Mouse (Mus musculus) embryonic facial prominence, embryonic 15.5 days (tissue): ENCODE measurements around the gene Vcp. TPM values are rescaled to one million over a fixed set of nuclear protein-coding genes. Genes with fewer than 3 reads are reported as not detected.

ENCODE experiments used
- ATAC-seq: fragments of 200-750 bp; cut with Nextera tagmentation; 2 replicates; pipeline ENCODE4 v1.8.0; 2017; ENCODE audit warnings: low read depth, moderate TSS enrichment; ENCODE audit not compliant: insufficient number of reproducible peaks, low FRiP score, low TSS enrichment
- H3K27ac ChIP-seq: fragments of 300-500 bp; sonication (generic); replicated peaks from 2 replicates; pipeline ENCODE4 v1.5.1; 2015; ENCODE audit warnings: mild to moderate bottlenecking, inconsistent platforms
- H3K27me3 ChIP-seq: fragments of 300-500 bp; sonication (generic); 2 replicates; pipeline ENCODE4 v1.6.1; 2015; ENCODE audit warnings: inconsistent platforms
- H3K36me3 ChIP-seq: fragments of 300-500 bp; sonication (generic); 2 replicates; pipeline ENCODE4 v1.6.1; 2015; ENCODE audit warnings: mild to moderate bottlenecking, inconsistent platforms
- H3K4me1 ChIP-seq: fragments of 300-500 bp; sonication (generic); 2 replicates; pipeline ENCODE4 v1.6.1; 2015; ENCODE audit warnings: inconsistent platforms
- H3K4me2 ChIP-seq: fragments of 300-500 bp; sonication (generic); replicated peaks from 2 replicates; pipeline ENCODE4 v1.6.1; 2015; ENCODE audit warnings: mild to moderate bottlenecking, inconsistent platforms
- H3K4me3 ChIP-seq: fragments of 300-500 bp; sonication (generic); replicated peaks from 2 replicates; pipeline ENCODE4 v1.5.1; 2015; ENCODE audit warnings: mild to moderate bottlenecking, inconsistent platforms
- H3K9ac ChIP-seq: fragments of 300-500 bp; sonication (generic); 2 replicates; pipeline ENCODE4 v1.6.1; 2015; ENCODE audit warnings: inconsistent platforms
- H3K9me3 ChIP-seq: fragments of 300-500 bp; sonication (generic); replicated peaks from 2 replicates; pipeline ENCODE4 v1.6.1; 2016; ENCODE audit warnings: inconsistent platforms
- WGBS: fragments of 180-500 bp; shearing (Covaris S2); methylation state at CpG from one replicate; pipeline ENCODE4 v1.1.7; 2015; 5-methylcytosine and 5-hydroxymethylcytosine counted together
- polyA plus RNA-seq: library from polyadenylated mRNA; unstranded; fragments of >200 nt; fragmentation: Nextera tagmentation; extraction: Ambion mirVana; gene quantifications from 2 replicates; pipeline ENCODE4 v1.2.1, GENCODE M21; 2015

Vcp gene
- polyA plus RNA-seq, 1 experiment from 2014 or later: 494 TPM

- H3K27ac ChIP-seq: peak overlapping the region; percentile 61
- peaks cover 18% of the 10 kb centered on the region for H3K4me1 ChIP-seq
- peaks cover 23% of the 10 kb centered on the region for H3K36me3 ChIP-seq
- peak overlapping the region; percentile 75 for H3K4me2 ChIP-seq
- peak overlapping the region; percentile 57 for H3K4me3 ChIP-seq
- H3K9me3 ChIP-seq: no peaks in the 10 kb centered on the region
- no peak for ATAC-seq
- H3K27me3 ChIP-seq: no peaks in the 10 kb centered on the region
- 50% methylated on average over 15 of the region's 15 CpGs for WGBS
- peak overlapping the region; percentile 39 for H3K9ac ChIP-seq
Measured at GRCm38 (mm10) chr4:43038567-43039495, 38.5 kb upstream of the Vcp start.

GRCm38 (mm10) chr4:43037860-43038566 is 37.7 kb upstream of the Vcp start:
- no peaks in the 10 kb centered on the region for H3K9me3 ChIP-seq
- no peak overlapping the region for H3K27ac ChIP-seq
- H3K9ac ChIP-seq: no peak overlapping the region
- no peak for ATAC-seq
- peaks cover 32% of the 10 kb centered on the region for H3K36me3 ChIP-seq
- no peaks in the 10 kb centered on the region for H3K27me3 ChIP-seq
- H3K4me2 ChIP-seq: no peak overlapping the region
- peaks cover 16% of the 10 kb centered on the region for H3K4me1 ChIP-seq
- no peak overlapping the region for H3K4me3 ChIP-seq
- WGBS: 69% methylated on average over 4 of the region's 4 CpGs

GRCm38 (mm10) chr4:43036356-43036755 is 36.0 kb upstream of the Vcp start:
- Histone ChIP-seq H3K36me3 (peaks cover 32% of the 10 kb centered on the region), H3K4me2 (no peak overlapping the region), H3K27me3 (no peaks in the 10 kb centered on the region), H3K9me3 (no peaks in the 10 kb centered on the region), H3K27ac (no peak overlapping the region), H3K4me1 (peaks cover 23% of the 10 kb centered on the region), H3K4me3 (no peak overlapping the region), H3K9ac (no peak overlapping the region)
- no peak for ATAC-seq
- 88% methylated on average over 10 of the region's 10 CpGs for WGBS

- Histone ChIP-seq H3K27me3 (no peaks in the 10 kb centered on the region), H3K9ac (no peak overlapping the region), H3K4me2 (no peak overlapping the region), H3K9me3 (no peaks in the 10 kb centered on the region), H3K27ac (no peak overlapping the region), H3K4me3 (no peak overlapping the region), H3K4me1 (peaks cover 21% of the 10 kb centered on the region), H3K36me3 (peaks cover 32% of the 10 kb centered on the region)
- 83% methylated on average over 6 of the region's 6 CpGs for WGBS
- no peak for ATAC-seq
Measured at GRCm38 (mm10) chr4:43035851-43036250, 35.5 kb upstream of the Vcp start.

- H3K4me3 ChIP-seq: no peak overlapping the region
- 84% methylated on average over 14 of the region's 14 CpGs for WGBS
- no peak for ATAC-seq
Measured at GRCm38 (mm10) chr4:43033481-43033880, 33.2 kb upstream of the Vcp start.

GRCm38 (mm10) chr4:43032501-43032900 is 32.2 kb upstream of the Vcp start:
- WGBS: 88% methylated on average over 1 of the region's 1 CpGs
- no peaks in the 10 kb centered on the region for H3K9me3 ChIP-seq
- peaks cover 23% of the 10 kb centered on the region for H3K4me1 ChIP-seq
- no peak overlapping the region for H3K9ac ChIP-seq
- H3K4me3 ChIP-seq: no peak overlapping the region
- H3K27me3 ChIP-seq: no peaks in the 10 kb centered on the region
- no peak overlapping the region for H3K27ac ChIP-seq
- no peak overlapping the region for H3K4me2 ChIP-seq
- no peak for ATAC-seq
- peaks cover 57% of the 10 kb centered on the region for H3K36me3 ChIP-seq

More at GRCm38 (mm10) chr4:43033481-43033880, 33.2 kb upstream of the Vcp start:
- peaks cover 47% of the 10 kb centered on the region for H3K36me3 ChIP-seq
- H3K9me3 ChIP-seq: no peaks in the 10 kb centered on the region
- H3K4me2 ChIP-seq: no peak overlapping the region
- H3K27ac ChIP-seq: no peak overlapping the region
- H3K9ac ChIP-seq: no peak overlapping the region
- H3K27me3 ChIP-seq: no peaks in the 10 kb centered on the region
- H3K4me1 ChIP-seq: peaks cover 23% of the 10 kb centered on the region

- Histone ChIP-seq H3K4me2 (peak within 1 kb of the TSS; percentile 76), H3K4me3 (peak within 1 kb of the TSS; percentile 66), H3K9ac (peak within 1 kb of the TSS; percentile 75), H3K36me3 (peaks cover 67% of the 10 kb centered on the region), H3K9me3 (no peaks in the 10 kb centered on the region), H3K4me1 (peaks cover 23% of the 10 kb centered on the region), H3K27ac (peak within 1 kb of the TSS; percentile 87), H3K27me3 (no peaks in the 10 kb centered on the region)
- ATAC-seq: peak; percentile 93
- WGBS: under 1% methylated on average over 38 of the region's 38 CpGs
Measured at GRCm38 (mm10) chr4:43031237-43031995, 31.1 kb upstream of the Vcp start, which contains the start of gene Stoml2. Stoml2 (minus strand) TSS chr4:43031710.

GRCm38 (mm10) chr4:43030780-43031230 is 30.5 kb upstream of the Vcp start:
- peak overlapping the region; percentile 75 for H3K9ac ChIP-seq
- H3K4me3 ChIP-seq: peak overlapping the region; percentile 66
- H3K4me2 ChIP-seq: peak overlapping the region; percentile 76
- 1% methylated on average over 28 of the region's 28 CpGs for WGBS
- H3K36me3 ChIP-seq: peaks cover 61% of the 10 kb centered on the region
- peak; percentile 58 for ATAC-seq
- peaks cover 23% of the 10 kb centered on the region for H3K4me1 ChIP-seq
- H3K9me3 ChIP-seq: no peaks in the 10 kb centered on the region
- H3K27ac ChIP-seq: peak overlapping the region; percentile 87
- H3K27me3 ChIP-seq: no peaks in the 10 kb centered on the region

- Histone ChIP-seq H3K4me3 (peak overlapping the region; percentile 66), H3K9ac (peak overlapping the region; percentile 75), H3K4me2 (peak overlapping the region; percentile 76), H3K27ac (peak overlapping the region; percentile 87; the same call in 1 of the 2 replicates), H3K4me1 (peaks cover 23% of the 10 kb centered on the region), H3K36me3 (peaks cover 57% of the 10 kb centered on the region), H3K27me3 (no peaks in the 10 kb centered on the region), H3K9me3 (no peaks in the 10 kb centered on the region)
- 76% methylated on average over 9 of the region's 9 CpGs for WGBS
- no peak for ATAC-seq
Measured at GRCm38 (mm10) chr4:43030352-43030751, 30.0 kb upstream of the Vcp start.

- no peak for ATAC-seq
- Histone ChIP-seq H3K9ac (peak overlapping the region; percentile 75; the same call in 1 of the 2 replicates), H3K27ac (no peak overlapping the region), H3K9me3 (no peaks in the 10 kb centered on the region), H3K4me1 (peaks cover 28% of the 10 kb centered on the region), H3K36me3 (peaks cover 52% of the 10 kb centered on the region), H3K4me2 (peak overlapping the region; percentile 76; the same call in 1 of the 2 replicates), H3K4me3 (no peak overlapping the region), H3K27me3 (no peaks in the 10 kb centered on the region)
- 90% methylated on average over 9 of the region's 9 CpGs for WGBS
Measured at GRCm38 (mm10) chr4:43029749-43030148, 29.4 kb upstream of the Vcp start.
